In the genomic region with DNA sequence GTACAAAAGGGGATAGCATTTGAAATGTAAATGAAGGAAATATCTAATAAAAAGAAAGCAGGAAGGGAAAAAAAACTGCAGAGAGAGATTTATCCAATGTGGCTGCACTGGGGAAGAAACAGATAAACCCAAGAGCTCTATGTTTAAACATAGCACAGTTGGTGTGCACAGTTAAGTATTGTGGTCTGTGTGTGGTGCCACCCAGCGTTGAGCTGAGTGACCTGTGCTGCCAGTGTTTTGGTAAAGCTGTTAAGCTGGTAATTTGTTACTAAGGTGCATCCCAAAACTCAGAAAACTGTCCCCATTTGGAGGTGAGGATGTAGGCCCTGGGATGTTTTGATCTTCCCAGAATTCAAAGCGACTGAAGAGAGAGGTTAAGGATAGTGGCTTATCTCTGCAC, we compare ENCODE assay signal across 18 mouse cellular contexts. TPM values are rescaled to one million over a fixed set of nuclear protein-coding genes. Genes with fewer than 3 reads are reported as not detected.
"Had no signal": no experiment of that assay in that cellular context is flagged by ENCODE, and none has a peak within 500 bp of the region (broad histone marks: within the 10 kb centered on the region; RNA-seq: fewer than 3 reads in every experiment).

No protein-coding gene starts in this region.

- H3K27me3 ChIP-seq: kidney, embryonic 15.5 days; limb, embryonic 13.5 days; stomach, embryonic 15.5 days had no signal

- H3K36me3 ChIP-seq: kidney, embryonic 15.5 days; limb, embryonic 13.5 days; stomach, embryonic 15.5 days had no signal

- H3K4me3 ChIP-seq: kidney, embryonic 15.5 days; limb, embryonic 13.5 days; stomach, embryonic 15.5 days had no signal

- DNase-seq: kidney, adult 2 months; kidney, postnatal 14 days; layer of hippocampus, adult 9-11 months; layer of hippocampus, postnatal 36 days; left cerebral cortex, postnatal 4 days; lung, adult 18-20 months; lung, postnatal 36 days; right cerebral cortex, postnatal 14 days; thymus, postnatal 14 days had no signal

- H3K4me1 ChIP-seq: kidney, embryonic 15.5 days; limb, embryonic 13.5 days; stomach, embryonic 15.5 days had no signal

- H3K4me2 ChIP-seq: kidney, embryonic 15.5 days; limb, embryonic 13.5 days; stomach, embryonic 15.5 days had no signal

- H3K9ac ChIP-seq: kidney, embryonic 15.5 days; limb, embryonic 13.5 days; liver, embryonic 14.5 days; stomach, embryonic 15.5 days had no signal

- H3K27ac ChIP-seq: kidney, embryonic 15.5 days; limb, embryonic 13.5 days; liver, embryonic 14.5 days; stomach, embryonic 15.5 days had no signal

- H3K9me3 ChIP-seq: kidney, embryonic 15.5 days; limb, embryonic 13.5 days; stomach, embryonic 15.5 days had no signal

- ATAC-seq: intestine, embryonic 16.5 days had no signal

RNA-seq across cellular contexts. Expression of gene Akain1, which starts 59.8 kb away (rescaled TPM):
- polyA plus RNA-seq: intestine, embryonic 16.5 days; kidney, adult 2 months; kidney, embryonic 15.5 days; large intestine, adult 2 months; limb, embryonic 13.5 days; liver, adult 2 months; liver, embryonic 14.5 days; lung, embryonic 16.5 days; spleen, adult 2 months; stomach, embryonic 15.5 days had no signal
